Mouse (Mus musculus) ovary, postnatal 36 days (tissue): ENCODE data around the gene Hpd.

Source experiments
- DNase-seq: peaks from one replicate; pipeline ENCODE4 v3.0.0; 2022; ENCODE audit warnings: low spot score, mixed read lengths

The Hpd gene

GRCm38 (mm10) chr5:123134875-123135382 lies 47.6 kb downstream of the Hpd start:
- DNase-seq: no peak

GRCm38 (mm10) chr5:123134186-123134874 lies 48.2 kb downstream of the Hpd start:
- DNase-seq: peak; percentile 64

- DNase-seq: no peak
Measured at GRCm38 (mm10) chr5:123133784-123134143, 48.8 kb downstream of the Hpd start.

- peak; percentile 86 for DNase-seq
Measured at GRCm38 (mm10) chr5:123133083-123133783, 49.3 kb downstream of the Hpd start.

- DNase-seq: peak; percentile 77
Measured at GRCm38 (mm10) chr5:123132308-123133071, 50.0 kb downstream of the Hpd start, which contains the start of gene Rhof. Rhof (minus strand) TSS chr5:123132692.

- no peak for DNase-seq
Measured at GRCm38 (mm10) chr5:123130814-123131148, 51.7 kb downstream of the Hpd start.

GRCm38 (mm10) chr5:123130030-123130813 lies 52.3 kb downstream of the Hpd start:
- no peak for DNase-seq

GRCm38 (mm10) chr5:123129170-123129757 lies 53.3 kb downstream of the Hpd start:
- no peak for DNase-seq

GRCm38 (mm10) chr5:123128426-123129169 lies 53.9 kb downstream of the Hpd start:
- DNase-seq: no peak

- DNase-seq: no peak
Measured at GRCm38 (mm10) chr5:123127031-123127430, 55.5 kb downstream of the Hpd start.

- no peak for DNase-seq
Measured at GRCm38 (mm10) chr5:123125638-123126406, 56.7 kb downstream of the Hpd start.

- DNase-seq: no peak
Measured at GRCm38 (mm10) chr5:123125105-123125504, 57.4 kb downstream of the Hpd start.

GRCm38 (mm10) chr5:123122181-123122580 lies 60.3 kb downstream of the Hpd start:
- DNase-seq: no peak
